ENCODE assay signal across 8 mouse cellular contexts in the genomic region with DNA sequence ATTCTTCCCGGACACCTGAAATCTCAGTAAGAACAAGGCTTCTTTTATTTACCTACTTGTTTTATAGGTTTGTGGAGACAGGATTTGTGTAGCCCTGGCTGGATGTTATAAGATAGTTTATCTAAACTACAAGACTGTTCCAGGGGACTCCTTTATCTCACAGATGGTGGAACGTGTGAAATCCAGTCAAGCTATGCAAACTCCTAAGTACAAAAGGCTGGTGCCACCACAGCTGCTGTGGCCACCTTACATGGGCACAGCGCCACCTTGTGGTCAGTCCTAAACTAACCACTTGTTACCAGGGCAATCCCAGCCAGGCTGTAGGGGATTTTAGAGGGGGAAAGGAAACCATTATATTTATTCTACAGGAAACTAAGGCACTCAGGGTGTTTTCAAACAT. TPM values are rescaled to one million over a fixed set of nuclear protein-coding genes. Genes with fewer than 3 reads are reported as not detected.
A peak's percentile ranks its signal among the peaks of the same experiment; 100 is the strongest.
DNase-seq lines count a peak whose midpoint lies in the region; ATAC-seq and TF ChIP-seq lines count a peak whose summit lies in the region.

No protein-coding gene starts in this region.

- no peak overlapping the region for H3K4me2 ChIP-seq in heart, postnatal 0 days (ENCODE audit: low read depth, low read length)

- H3K36me3 ChIP-seq in E14TG2a.4 (ENCODE audit: insufficient read depth, low read length) = peaks cover 87% of the 10 kb centered on the region
- H3K36me3 ChIP-seq in embryonic facial prominence, embryonic 10.5 days (replicated peaks) = peaks cover 81% of the 10 kb centered on the region
- peaks cover 34% of the 10 kb centered on the region for H3K36me3 ChIP-seq in heart, postnatal 0 days (replicated peaks; ENCODE audit: control insufficient read depth, insufficient read depth, low read length)

- TF ChIP-seq CTCF in E14TG2a.4 (conservative IDR thresholded peaks at IDR 0.05; ENCODE audit: low read length) = peak; percentile 81
- peak; percentile 94 for TF ChIP-seq CTCF in heart, postnatal 0 days (IDR thresholded peaks at IDR 0.05; ENCODE audit: low read depth)
- TF ChIP-seq CTCF in layer of hippocampus, adult 2 months (conservative IDR thresholded peaks at IDR 0.05) = peak; percentile 95

- H3K9me3 ChIP-seq in E14TG2a.4 (ENCODE audit: low read length) = no peaks in the 10 kb centered on the region
- no peaks in the 10 kb centered on the region for H3K9me3 ChIP-seq in embryonic facial prominence, embryonic 10.5 days
- H3K9me3 ChIP-seq in heart, postnatal 0 days (replicated peaks; ENCODE audit: control insufficient read depth, low read length) = no peaks in the 10 kb centered on the region

- H3K27me3 ChIP-seq in E14TG2a.4 (ENCODE audit: insufficient read depth, low read length) = no peaks in the 10 kb centered on the region
- no peaks in the 10 kb centered on the region for H3K27me3 ChIP-seq in embryonic facial prominence, embryonic 10.5 days (replicated peaks; ENCODE audit: low read depth, poor library complexity, severe bottlenecking)
- H3K27me3 ChIP-seq in heart, postnatal 0 days (ENCODE audit: control insufficient read depth, insufficient read depth, low read length) = no peaks in the 10 kb centered on the region

- no peak for TF ChIP-seq EP300 in heart, postnatal 0 days (IDR thresholded peaks at IDR 0.05; ENCODE audit: low read depth)

- no peak overlapping the region for H3K4me3 ChIP-seq in E14TG2a.4 (replicated peaks; ENCODE audit: low read length)
- H3K4me3 ChIP-seq in embryonic facial prominence, embryonic 10.5 days = no peak overlapping the region
- no peak overlapping the region for H3K4me3 ChIP-seq in heart, postnatal 0 days (ENCODE audit: low read depth, low read length)
- H3K4me3 ChIP-seq in layer of hippocampus, adult 2 months = no peak overlapping the region

- 32% methylated on average over 3 of the region's 3 CpGs for WGBS in embryonic facial prominence, embryonic 10.5 days
- WGBS in heart, postnatal 0 days = 26% methylated on average over 3 of the region's 3 CpGs

- peak; percentile 58 for ATAC-seq in heart, postnatal 0 days (ENCODE audit: insufficient read depth, low read depth)

- peaks cover 64% of the 10 kb centered on the region for H3K4me1 ChIP-seq in E14TG2a.4 (replicated peaks; ENCODE audit: low read depth, low read length)
- peaks cover 8% of the 10 kb centered on the region for H3K4me1 ChIP-seq in embryonic facial prominence, embryonic 10.5 days
- peaks cover 5% of the 10 kb centered on the region; the same call in 1 of the 2 replicates for H3K4me1 ChIP-seq in heart, postnatal 0 days (ENCODE audit: control insufficient read depth, insufficient read depth)

- H3K27ac ChIP-seq in embryonic facial prominence, embryonic 10.5 days (replicated peaks) = no peak overlapping the region
- no peak overlapping the region for H3K27ac ChIP-seq in heart, postnatal 0 days (ENCODE audit: low read depth)
- H3K27ac ChIP-seq in layer of hippocampus, adult 2 months = no peak overlapping the region

- peak; percentile 90 for DNase-seq in adrenal gland, postnatal 10 days
- DNase-seq in embryonic facial prominence, embryonic 10.5 days (ENCODE audit: low spot score) = peak; percentile 85
- DNase-seq in heart, postnatal 0 days (ENCODE audit: low spot score) = peak; percentile 70
- peak; percentile 62 to 84 for DNase-seq in layer of hippocampus, adult 2 months (ENCODE audit: low spot score in 2 of 2)
- DNase-seq in lung, postnatal 36 days = peak; percentile 87
- DNase-seq in right cerebral cortex, adult 2 months (ENCODE audit: low spot score in 2 of 2) = peak; percentile 85 to 86
- DNase-seq in urinary bladder, adult 2 months (ENCODE audit: low spot score) = peak; percentile 62

- H3K9ac ChIP-seq in heart, postnatal 0 days (replicated peaks; ENCODE audit: low read depth, low read length) = no peak overlapping the region

RNA-seq across cellular contexts. Expression of a gene that starts 5.1 kb away (rescaled TPM):
- total RNA-seq in adrenal gland, postnatal 10 days (2021) = 100 to 1,000 TPM; 166 to 181 TPM
- 379 and 394 TPM in 2 replicates for polyA plus RNA-seq in embryonic facial prominence, embryonic 10.5 days (2016; fragmentation: Nextera tagmentation; extraction: Ambion mirVana)
- total RNA-seq in heart, postnatal 0 days (2014; rRNA removed; ENCODE audit: low replicate concordance) = 188 and 194 TPM in 2 replicates
- 367 and 368 TPM in 2 replicates for polyA plus RNA-seq in heart, postnatal 0 days (2015; fragmentation: Nextera tagmentation; extraction: Ambion mirVana)
- total RNA-seq in layer of hippocampus, adult 2 months (2021) = 10 to 100 TPM; 74.0 to 79.7 TPM
- 77.0 and 87.9 TPM in 2 replicates for polyA plus RNA-seq in urinary bladder, adult 2 months (2012; rRNA removed)

RNA-seq across cellular contexts. Expression of a gene that starts 5.2 kb away (rescaled TPM):
- 10 to 100 TPM; 20.7 to 21.9 TPM for total RNA-seq in adrenal gland, postnatal 10 days (2021)
- 183 and 199 TPM in 2 replicates for polyA plus RNA-seq in embryonic facial prominence, embryonic 10.5 days (2016; fragmentation: Nextera tagmentation; extraction: Ambion mirVana)
- 32.9 and 34.9 TPM in 2 replicates for total RNA-seq in heart, postnatal 0 days (2014; rRNA removed; ENCODE audit: low replicate concordance)
- polyA plus RNA-seq in heart, postnatal 0 days (2015; fragmentation: Nextera tagmentation; extraction: Ambion mirVana) = 19.1 and 20.2 TPM in 2 replicates
- 10 to 100 TPM in 1 of 2 experiments, 1 to 10 TPM in 1; 9.6 to 12.2 TPM for total RNA-seq in layer of hippocampus, adult 2 months (2021)
- 5.9 and 7.0 TPM in 2 replicates for polyA plus RNA-seq in urinary bladder, adult 2 months (2012; rRNA removed)

RNA-seq across cellular contexts. Expression of a gene that starts 16.0 kb away (rescaled TPM):
- total RNA-seq in adrenal gland, postnatal 10 days (2021) = 100 to 1,000 TPM; 177 to 270 TPM
- 151 and 156 TPM in 2 replicates for polyA plus RNA-seq in embryonic facial prominence, embryonic 10.5 days (2016; fragmentation: Nextera tagmentation; extraction: Ambion mirVana)
- total RNA-seq in heart, postnatal 0 days (2014; rRNA removed; ENCODE audit: low replicate concordance) = 60.1 and 62.4 TPM in 2 replicates
- 21.5 and 22.1 TPM in 2 replicates for polyA plus RNA-seq in heart, postnatal 0 days (2015; fragmentation: Nextera tagmentation; extraction: Ambion mirVana)
- 100 to 1,000 TPM; 191 to 198 TPM for total RNA-seq in layer of hippocampus, adult 2 months (2021)
- polyA plus RNA-seq in urinary bladder, adult 2 months (2012; rRNA removed) = 75.3 and 95.1 TPM in 2 replicates

RNA-seq across cellular contexts. Expression of a gene that starts 41.8 kb away (rescaled TPM):
- total RNA-seq in adrenal gland, postnatal 10 days (2021) = 1 to 10 TPM; 4.9 to 6.4 TPM
- polyA plus RNA-seq in embryonic facial prominence, embryonic 10.5 days (2016; fragmentation: Nextera tagmentation; extraction: Ambion mirVana) = 4.2 TPM in 2 replicates
- 4.9 and 5.3 TPM in 2 replicates for total RNA-seq in heart, postnatal 0 days (2014; rRNA removed; ENCODE audit: low replicate concordance)
- 1.3 and 1.6 TPM in 2 replicates for polyA plus RNA-seq in heart, postnatal 0 days (2015; fragmentation: Nextera tagmentation; extraction: Ambion mirVana)
- 10 to 100 TPM; 27.0 to 27.8 TPM for total RNA-seq in layer of hippocampus, adult 2 months (2021)
- polyA plus RNA-seq in urinary bladder, adult 2 months (2012; rRNA removed) = 3.8 and 4.3 TPM in 2 replicates
